Mouse (Mus musculus) embryo, embryonic 9.5 days (tissue): ENCODE data around the gene Sptbn4.

Source experiments
- DNase-seq: peaks from one replicate; pipeline ENCODE4 v3.0.0-alpha.2; 2017; ENCODE audit errors: extremely low spot score

Sptbn4 gene

DNA sequence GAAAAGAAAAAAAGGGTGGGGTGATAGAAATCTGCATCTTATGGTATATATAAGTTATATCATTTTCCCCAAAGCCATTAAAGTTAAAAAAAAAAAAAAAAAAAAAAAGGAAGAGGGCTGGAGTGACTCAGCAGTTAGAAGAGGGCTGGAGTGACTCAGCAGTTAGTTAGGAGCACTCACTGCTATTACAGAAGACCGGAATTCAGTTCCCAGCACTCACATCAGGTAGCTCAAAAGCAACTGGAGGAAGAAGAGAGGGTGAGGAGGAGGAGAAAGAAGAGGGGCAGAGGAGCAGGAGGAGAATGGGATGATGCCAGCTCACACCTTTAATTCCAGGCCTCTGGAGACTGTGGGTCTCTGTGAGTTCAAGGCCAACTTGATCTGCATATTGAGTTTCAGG lies 64.3 kb downstream of the Sptbn4 start:
- DNase-seq, result no peak

- DNase-seq, result no peak
These were observed 65.9 kb downstream of the Sptbn4 start for GRCm38 (mm10) chr7:27381560-27381959.

- DNase-seq, result no peak
These were observed 66.5 kb downstream of the Sptbn4 start for GRCm38 (mm10) chr7:27381009-27381408.

DNA sequence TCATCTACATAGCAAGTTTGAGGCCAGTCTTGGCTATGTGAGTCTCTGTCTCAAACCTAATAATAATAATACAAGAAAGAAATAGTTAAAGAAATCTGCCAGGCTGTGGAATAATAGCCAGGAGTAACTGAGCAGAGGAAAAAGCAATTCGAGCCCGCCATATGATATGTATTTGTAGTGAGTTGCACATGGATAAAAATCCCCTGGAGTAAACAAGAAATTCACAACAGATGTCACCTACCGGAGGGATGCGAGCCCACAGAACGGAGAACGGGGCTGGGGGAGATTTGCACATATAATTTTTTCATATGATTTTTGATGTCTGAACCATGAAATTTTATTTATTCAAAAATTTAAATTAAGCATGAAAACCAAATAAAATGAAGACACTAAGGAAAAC lies 67.7 kb downstream of the Sptbn4 start:
- no peak for DNase-seq

DNA sequence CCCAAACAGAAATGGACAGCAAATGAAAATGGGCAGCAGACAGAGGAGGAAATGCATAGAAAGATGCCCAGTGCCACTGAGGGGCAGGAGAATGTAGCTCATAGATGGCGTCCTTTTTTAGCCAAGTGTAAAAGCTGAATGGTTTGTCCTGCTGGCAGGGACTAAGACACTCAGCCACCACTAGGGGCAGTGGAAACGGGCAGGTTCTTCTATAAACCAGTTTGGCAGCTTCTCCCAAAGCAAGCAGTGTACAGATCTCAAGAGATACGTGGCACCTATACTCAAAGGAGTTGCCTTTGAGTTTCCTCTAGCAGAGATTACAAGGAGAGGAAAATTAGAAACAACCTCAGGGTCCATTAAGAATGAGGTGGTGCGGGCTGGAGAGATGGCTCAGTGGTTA lies 69.1 kb downstream of the Sptbn4 start:
- DNase-seq, result no peak

DNA sequence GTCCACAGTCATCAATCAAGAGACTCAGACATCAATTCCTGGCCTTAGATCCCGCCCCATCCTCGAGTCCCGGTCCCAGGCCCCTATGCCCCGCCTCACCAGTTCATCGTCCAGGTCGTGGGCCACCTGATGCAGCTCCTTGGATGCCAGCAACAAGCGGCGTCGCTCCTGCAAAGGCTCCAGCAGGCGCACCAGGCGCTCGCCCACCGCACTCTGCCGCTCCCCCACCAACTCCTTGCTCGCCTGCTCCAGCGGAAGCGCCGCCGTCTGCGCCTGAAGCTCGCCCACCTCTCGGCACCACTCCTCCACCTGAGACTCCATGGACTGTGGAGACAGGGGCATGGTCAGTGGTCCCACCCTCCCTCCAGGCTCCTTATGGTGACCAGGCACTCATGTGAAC lies 72.2 kb downstream of the Sptbn4 start:
- no peak for DNase-seq

GRCm38 (mm10) chr7:27371715-27372462 lies 75.6 kb downstream of the Sptbn4 start:
- no peak for DNase-seq

- DNase-seq, result no peak
These were observed 78.4 kb downstream of the Sptbn4 start for GRCm38 (mm10) chr7:27369111-27369510.

GRCm38 (mm10) chr7:27367976-27368375 lies 79.5 kb downstream of the Sptbn4 start:
- no peak for DNase-seq

DNA sequence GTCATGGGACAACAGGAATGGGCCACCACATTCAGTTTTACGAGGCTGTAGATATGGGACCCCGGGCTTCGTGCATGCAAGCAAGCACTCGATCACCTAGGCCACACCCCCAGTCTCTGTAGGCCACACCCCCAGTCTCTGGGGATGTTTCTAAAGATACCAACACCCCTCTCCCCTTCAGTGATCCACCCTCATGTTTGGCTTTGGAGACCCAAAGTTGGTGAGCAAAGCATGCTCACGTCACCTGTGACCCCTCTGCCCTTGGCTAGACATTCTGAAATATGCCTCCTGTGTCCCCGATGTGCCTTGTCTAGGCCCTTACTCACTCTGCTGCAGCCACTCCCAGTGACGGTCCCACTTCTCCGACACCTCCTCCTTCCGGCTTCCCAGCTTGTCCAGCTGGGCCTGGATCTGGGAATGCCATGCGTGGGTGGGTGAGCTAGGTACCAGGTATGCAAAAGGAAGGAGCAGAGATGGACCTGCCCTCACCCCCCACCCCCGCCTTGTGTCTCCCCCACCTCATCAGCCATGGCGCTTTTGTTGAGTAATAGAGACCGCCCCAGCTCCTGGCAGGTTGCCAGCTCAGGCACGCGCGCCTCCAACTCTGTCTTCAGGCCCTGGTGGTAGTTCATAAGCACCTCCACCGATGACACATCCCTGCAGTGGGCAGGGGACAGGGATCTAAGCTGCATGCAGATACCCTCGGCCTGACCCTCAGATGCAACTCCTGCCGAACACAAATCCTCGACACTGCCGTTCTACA lies 81.2 kb downstream of the Sptbn4 start:
- no peak for DNase-seq

DNA sequence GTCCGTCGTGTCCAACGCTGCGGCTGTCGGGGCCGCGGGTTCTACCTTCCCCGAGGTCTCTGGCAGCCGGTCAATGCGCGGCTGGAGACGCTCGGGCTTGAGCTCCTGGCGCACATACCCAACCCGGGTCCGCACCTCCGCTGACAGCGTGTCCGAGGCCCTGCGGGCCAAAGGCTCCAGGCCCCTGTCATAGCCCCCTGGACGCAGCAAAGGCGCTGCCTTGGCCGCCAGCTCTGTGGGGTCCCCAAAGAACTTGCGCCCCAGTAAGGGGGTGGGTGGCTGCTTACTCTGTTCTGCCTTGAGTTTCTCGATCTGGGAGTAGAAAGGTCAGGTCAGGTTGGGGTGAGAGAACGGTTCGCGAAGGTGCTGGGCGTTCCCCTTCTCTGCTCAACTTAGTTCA lies 83.1 kb downstream of the Sptbn4 start:
- DNase-seq, result no peak

DNA sequence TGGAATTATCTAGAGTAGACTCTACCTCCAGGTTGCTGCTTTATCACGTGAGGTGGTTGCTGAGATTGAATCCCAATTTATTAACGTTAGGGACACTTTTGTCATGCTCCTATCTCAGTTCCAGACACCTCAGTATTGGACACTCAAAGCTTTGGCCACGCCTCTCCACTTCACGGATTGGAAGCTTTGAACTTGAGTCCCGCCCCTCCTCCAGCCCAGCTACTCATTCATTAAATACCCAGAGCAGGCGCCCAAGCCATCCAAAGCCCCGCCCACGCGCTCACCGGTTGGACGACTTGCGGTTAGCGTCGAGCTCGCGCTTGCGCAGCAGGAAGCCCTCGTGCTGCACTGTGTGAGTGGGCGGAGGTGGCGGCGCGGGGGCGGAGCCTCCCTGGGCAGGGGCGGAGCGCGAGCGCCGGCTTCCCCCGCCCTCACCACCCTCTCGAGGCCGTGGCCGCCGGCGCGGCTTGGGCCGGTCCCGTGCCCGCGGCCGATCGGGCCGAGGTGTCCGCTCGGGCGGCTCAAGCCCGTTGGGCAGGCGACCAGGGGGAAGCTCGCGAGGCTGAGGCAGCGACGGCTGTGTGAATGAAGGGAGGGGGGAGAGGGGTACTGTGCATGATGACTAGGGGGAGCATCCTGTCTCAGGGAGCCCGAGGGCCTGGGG lies 86.1 kb downstream of the Sptbn4 start:
- peak; percentile 98 for DNase-seq

DNA sequence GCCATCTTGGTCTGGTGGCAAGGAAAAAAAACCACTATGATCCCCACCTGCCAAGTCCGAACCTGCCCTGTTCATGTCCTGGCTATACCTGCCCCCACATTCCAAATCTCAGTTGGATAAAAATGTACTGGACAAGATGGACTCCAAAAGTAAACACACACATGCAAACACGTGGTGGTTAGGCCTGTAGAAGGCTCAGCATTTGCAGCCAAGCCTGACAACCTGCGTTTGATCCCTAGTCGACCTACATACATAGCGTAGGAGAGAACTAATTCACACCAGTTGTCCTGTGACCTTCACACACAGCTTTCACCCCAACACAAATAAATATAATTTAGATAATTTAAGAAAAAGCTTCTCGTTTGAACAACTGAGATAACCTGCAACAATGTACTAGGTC lies 86.7 kb downstream of the Sptbn4 start:
- DNase-seq, result no peak

DNA sequence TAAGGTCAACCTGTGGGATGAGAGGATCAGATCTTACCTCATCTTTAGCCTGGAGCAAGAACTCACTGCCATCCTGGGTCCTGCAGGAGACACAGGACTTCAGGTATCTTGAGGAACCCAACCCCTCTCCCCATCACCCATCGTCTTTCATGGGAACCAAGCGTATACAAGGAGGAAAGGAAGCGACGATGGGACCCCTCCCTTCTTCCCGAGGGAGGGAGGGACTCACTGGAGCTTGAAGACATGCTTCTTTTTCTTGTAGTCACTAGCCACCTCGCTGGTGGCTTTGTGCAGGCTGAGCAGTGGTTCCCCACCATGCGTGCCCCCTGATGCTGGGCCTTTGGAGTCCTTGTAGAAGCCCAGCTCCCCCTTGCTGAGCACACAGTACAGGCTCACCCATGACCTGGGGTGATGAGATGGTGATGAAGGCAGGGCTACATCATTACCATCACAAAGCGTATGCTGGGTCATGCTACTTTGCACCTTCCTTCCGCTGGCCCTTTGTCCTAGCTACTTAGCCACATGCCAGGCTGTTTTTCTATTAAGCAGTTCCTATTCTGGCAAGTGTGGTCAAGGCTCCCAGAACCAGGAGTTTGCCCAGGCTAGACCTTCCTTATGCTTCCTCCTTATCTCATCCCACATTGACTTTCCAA lies 87.7 kb downstream of the Sptbn4 start:
- no peak for DNase-seq

DNA sequence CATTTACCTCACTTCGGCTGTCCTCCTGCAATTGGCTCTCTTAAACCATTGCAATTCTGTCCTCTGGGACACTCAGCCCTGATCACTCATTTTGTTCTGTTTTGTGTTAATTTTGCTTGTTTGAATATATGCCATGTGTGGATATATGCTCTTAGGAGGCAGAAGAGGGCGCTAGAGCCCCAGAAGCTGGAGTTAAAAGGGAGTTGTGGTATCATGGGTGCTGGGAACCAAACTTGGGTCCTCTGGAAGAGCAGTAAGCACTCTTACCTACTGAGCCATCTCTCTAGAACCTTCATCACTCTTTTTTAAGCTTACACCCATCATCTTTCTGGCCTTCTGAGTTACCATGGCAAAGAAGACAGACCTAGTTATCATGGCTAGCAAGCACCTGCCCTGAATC lies 88.3 kb downstream of the Sptbn4 start:
- no peak for DNase-seq

DNA sequence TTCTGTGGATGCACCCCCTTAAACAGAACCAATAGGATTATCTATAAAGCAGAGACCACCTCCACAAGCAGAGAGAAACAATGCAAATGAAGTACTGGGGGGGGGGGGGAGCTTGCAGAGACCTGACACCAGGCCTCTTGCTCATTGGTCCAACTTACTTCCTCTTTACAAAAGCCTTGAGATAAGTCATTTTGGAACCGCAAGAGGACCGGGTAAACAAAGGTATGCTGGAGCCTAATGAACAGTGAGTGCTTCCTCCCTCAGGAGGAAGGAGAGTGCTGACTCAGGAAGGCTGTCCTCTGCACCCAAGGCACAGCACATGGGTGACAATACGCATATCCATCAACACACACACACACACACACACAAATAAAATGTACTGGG lies 89.9 kb downstream of the Sptbn4 start:
- no peak for DNase-seq

DNA sequence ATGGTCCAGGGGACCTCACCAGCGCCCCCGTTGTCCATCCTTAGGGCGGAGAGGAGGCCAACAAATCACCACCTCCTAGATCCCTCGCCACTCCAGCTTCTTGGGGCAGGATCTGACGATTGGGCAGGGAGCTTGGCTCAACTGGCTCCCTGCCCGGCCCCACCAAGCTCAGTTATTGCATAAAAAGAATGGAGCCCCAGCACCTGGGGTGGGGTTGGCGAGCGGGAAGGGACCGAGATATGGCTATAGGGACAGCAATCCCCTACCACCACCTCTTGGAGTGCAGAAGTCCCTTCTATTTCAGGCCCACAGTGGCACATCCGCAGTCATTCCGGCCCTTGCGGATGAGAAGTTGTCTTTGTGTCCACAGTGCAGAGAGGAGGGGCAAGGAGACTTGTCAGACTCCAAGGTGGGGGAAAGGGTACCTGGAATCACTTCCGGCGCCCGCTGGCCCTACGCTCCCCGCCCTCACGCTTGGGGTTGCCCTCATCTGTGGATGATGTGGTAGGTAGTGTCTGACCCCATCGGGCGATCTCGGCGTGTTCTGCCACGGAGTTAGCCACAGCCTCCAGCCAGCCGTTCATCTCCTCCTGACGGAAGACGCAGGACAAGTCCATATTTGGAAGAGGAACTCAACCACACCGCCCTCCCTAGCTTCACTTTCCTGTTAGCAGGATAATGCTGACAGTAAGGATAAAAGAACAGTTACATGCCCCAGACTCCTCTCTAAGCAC lies 90.5 kb downstream of the Sptbn4 start, which contains the start of gene Gm20479:
TSS of gene Gm20479 (minus strand) at position 559 of the 734 bp plus-strand sequence.
- DNase-seq, result no peak

GRCm38 (mm10) chr7:27356248-27356647 lies 91.2 kb downstream of the Sptbn4 start:
- no peak for DNase-seq

DNA sequence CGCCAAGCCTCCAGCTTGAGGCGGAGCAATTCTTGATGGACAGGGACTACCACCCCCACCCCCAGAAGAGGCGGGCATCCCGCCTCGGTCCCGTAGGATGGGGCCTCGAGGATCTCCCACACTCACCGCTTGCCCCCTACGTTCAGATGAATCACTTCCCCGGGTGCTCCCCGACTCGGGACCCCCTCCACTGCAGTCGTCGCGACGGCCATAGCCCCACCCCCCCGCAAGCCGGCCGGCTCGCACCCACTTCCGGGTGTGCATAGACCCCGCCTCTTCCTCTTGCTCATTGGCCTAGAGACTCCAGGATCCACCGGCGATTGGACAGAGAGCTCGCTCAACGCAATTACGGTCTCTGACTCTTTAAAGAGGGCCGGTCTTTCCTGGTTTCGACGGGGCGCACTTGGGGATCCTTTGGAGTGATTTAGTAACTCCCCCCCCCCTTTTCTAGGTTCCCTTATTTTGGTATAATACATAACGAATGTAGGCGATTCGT lies 91.7 kb downstream of the Sptbn4 start, which contains the start of gene Shkbp1:
TSS of gene Shkbp1 (minus strand) at position 275 of the 496 bp plus-strand sequence.
- peak; percentile 89 for DNase-seq

DNA sequence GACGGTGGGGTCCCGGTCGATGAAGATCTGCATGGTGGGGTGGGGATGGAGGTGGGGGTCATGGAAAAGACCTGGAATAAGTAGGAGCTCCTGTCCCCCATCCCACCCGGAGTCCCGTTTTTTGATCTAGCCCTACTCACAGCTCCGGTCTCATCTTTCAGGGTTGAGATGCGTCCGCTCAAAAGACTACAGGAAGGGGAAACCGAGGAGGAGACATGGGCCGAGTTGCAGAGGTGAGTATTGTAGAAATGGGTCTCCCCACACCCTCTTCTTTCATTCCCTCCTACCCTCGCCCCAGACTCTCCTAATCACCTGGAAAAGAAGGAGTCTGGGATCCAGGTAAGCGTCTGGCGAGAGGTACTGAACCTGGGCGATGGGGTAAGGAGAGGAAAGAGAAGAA lies 92.2 kb downstream of the Sptbn4 start:
- no peak for DNase-seq

- DNase-seq, result no peak
These were observed 92.7 kb downstream of the Sptbn4 start for GRCm38 (mm10) chr7:27354783-27355182.
